In genomic region chr5:132452381-132452780, GRCm38 (mm10) we compare ENCODE assay signal across 22 mouse cellular contexts.
DNase-seq lines count a peak whose midpoint lies in the region; ATAC-seq and TF ChIP-seq lines count a peak whose summit lies in the region.
"Had no signal": no experiment of that assay in that cellular context is flagged by ENCODE, and none has a peak within 500 bp of the region (broad histone marks: within the 10 kb centered on the region; RNA-seq: fewer than 3 reads in every experiment).

No protein-coding gene starts in this region.

- H3K9ac ChIP-seq in forebrain, postnatal 0 days: no peak overlapping the region
- no peak overlapping the region for H3K9ac ChIP-seq in midbrain, postnatal 0 days (replicated peaks; ENCODE audit: low read length, poor library complexity, severe bottlenecking)
- H3K9ac ChIP-seq in midbrain, embryonic 11.5 days (ENCODE audit: low read length): no peak overlapping the region
- H3K9ac ChIP-seq: embryonic facial prominence, embryonic 12.5 days; heart, embryonic 13.5 days; hindbrain, embryonic 12.5 days had no signal

- no peak overlapping the region for H3K4me3 ChIP-seq in forebrain, postnatal 0 days (ENCODE audit: low read depth, low read length)
- no peak overlapping the region for H3K4me3 ChIP-seq in forebrain, embryonic 10.5 days
- no peak overlapping the region for H3K4me3 ChIP-seq in midbrain, postnatal 0 days (ENCODE audit: low read depth, low read length)
- no peak overlapping the region for H3K4me3 ChIP-seq in midbrain, embryonic 11.5 days (ENCODE audit: low read depth, low read length)
- H3K4me3 ChIP-seq: embryonic facial prominence, embryonic 12.5 days; heart, embryonic 13.5 days; hindbrain, embryonic 12.5 days had no signal

- H3K27ac ChIP-seq in forebrain, postnatal 0 days (ENCODE audit: low read depth, low read length): no peak overlapping the region
- no peak overlapping the region for H3K27ac ChIP-seq in forebrain, embryonic 10.5 days
- no peak overlapping the region for H3K27ac ChIP-seq in midbrain, postnatal 0 days (ENCODE audit: low read depth, low read length)
- H3K27ac ChIP-seq in midbrain, embryonic 11.5 days (ENCODE audit: low read depth, low read length): no peak overlapping the region
- H3K27ac ChIP-seq: embryonic facial prominence, embryonic 12.5 days; heart, embryonic 13.5 days; hindbrain, embryonic 12.5 days had no signal

- H3K4me2 ChIP-seq in forebrain, postnatal 0 days (ENCODE audit: low read depth): no peak overlapping the region
- no peak overlapping the region for H3K4me2 ChIP-seq in midbrain, postnatal 0 days (ENCODE audit: low read depth, low read length, poor library complexity, severe bottlenecking)
- no peak overlapping the region for H3K4me2 ChIP-seq in midbrain, embryonic 11.5 days
- H3K4me2 ChIP-seq: embryonic facial prominence, embryonic 12.5 days; heart, embryonic 13.5 days; hindbrain, embryonic 12.5 days had no signal

- H3K36me3 ChIP-seq in forebrain, postnatal 0 days (ENCODE audit: insufficient read depth): no peaks in the 10 kb centered on the region
- no peaks in the 10 kb centered on the region for H3K36me3 ChIP-seq in forebrain, embryonic 10.5 days (replicated peaks)
- no peaks in the 10 kb centered on the region for H3K36me3 ChIP-seq in midbrain, postnatal 0 days (ENCODE audit: insufficient read depth, low read length)
- no peaks in the 10 kb centered on the region for H3K36me3 ChIP-seq in midbrain, embryonic 11.5 days (ENCODE audit: control insufficient read depth, insufficient read depth, low read length)
- H3K36me3 ChIP-seq: embryonic facial prominence, embryonic 12.5 days; G1E; hindbrain, embryonic 12.5 days had no signal

- no peaks in the 10 kb centered on the region for H3K27me3 ChIP-seq in forebrain, postnatal 0 days (ENCODE audit: insufficient read depth, low read length)
- H3K27me3 ChIP-seq in forebrain, embryonic 10.5 days (ENCODE audit: poor library complexity, severe bottlenecking): no peaks in the 10 kb centered on the region
- no peaks in the 10 kb centered on the region for H3K27me3 ChIP-seq in midbrain, postnatal 0 days (ENCODE audit: insufficient read depth, low read length)
- no peaks in the 10 kb centered on the region for H3K27me3 ChIP-seq in midbrain, embryonic 11.5 days (ENCODE audit: control insufficient read depth, insufficient read depth, low read length)
- H3K27me3 ChIP-seq: embryonic facial prominence, embryonic 12.5 days; heart, embryonic 13.5 days; hindbrain, embryonic 12.5 days had no signal

- H3K4me1 ChIP-seq in forebrain, postnatal 0 days (ENCODE audit: insufficient read depth): 0 out of 2 replicates have a peak, but pooled peaks cover 9% of the 10 kb centered on the region
- H3K4me1 ChIP-seq in forebrain, embryonic 10.5 days: peaks cover 36% of the 10 kb centered on the region
- no peaks in the 10 kb centered on the region for H3K4me1 ChIP-seq in midbrain, postnatal 0 days (ENCODE audit: insufficient read depth, low read length)
- peaks cover 5% of the 10 kb centered on the region; the same call in 1 of the 2 replicates for H3K4me1 ChIP-seq in midbrain, embryonic 11.5 days (ENCODE audit: control insufficient read depth, insufficient read depth, low read length)

- ATAC-seq in forebrain, postnatal 0 days: no peak; the same call in 1 of the 2 replicates
- no peak for ATAC-seq in midbrain, postnatal 0 days (ENCODE audit: low FRiP score)
- no peak for ATAC-seq in midbrain, embryonic 11.5 days (ENCODE audit: low FRiP score)
- ATAC-seq in inflammation-experienced regulatory T-cells, adult 6 months: no peak
- ATAC-seq: CD4-positive, CD25-positive, alpha-beta regulatory T cell, adult 4 months; intestine, postnatal 0 days had no signal

- no peak for TF ChIP-seq CTCF in forebrain, postnatal 0 days (IDR thresholded peaks at IDR 0.05; ENCODE audit: low read depth)
- TF ChIP-seq CTCF in midbrain, postnatal 0 days (IDR thresholded peaks at IDR 0.05): no peak

- 27% methylated on average over 2 of the region's 2 CpGs for WGBS in forebrain, postnatal 0 days
- 90% methylated on average over 2 of the region's 2 CpGs for WGBS in forebrain, embryonic 10.5 days
- WGBS in midbrain, postnatal 0 days: 71% methylated on average over 2 of the region's 2 CpGs
- 85% methylated on average over 2 of the region's 2 CpGs for whole genome bisulfite sequencing in midbrain, embryonic 11.5 days

- peak; percentile 30 to 54 for DNase-seq in cerebellum, postnatal 10 days
- no peak for DNase-seq in cerebellum, adult 9-10 months
- peak; percentile 72 for DNase-seq in forebrain, postnatal 0 days
- DNase-seq in forebrain, embryonic 10.5 days (ENCODE audit: extremely low spot score, low spot score): no peak
- DNase-seq in midbrain, postnatal 0 days (ENCODE audit: low spot score): peak; percentile 39
- DNase-seq in midbrain, embryonic 11.5 days (ENCODE audit: low spot score, missing footprints): no peak
- DNase-seq in brain, adult 2 months (ENCODE audit: low read depth, low spot score): peak; percentile 24
- DNase-seq: adrenal gland, adult 8-10 months; adrenal gland, postnatal 36 days; B cell, adult 2 months; cerebellum, adult 11-12 months; cerebellum, adult 9-11 months; embryo, embryonic 11 days; gastrocnemius, postnatal 14 days; heart, postnatal 36 days had no signal

- H3K9me3 ChIP-seq in forebrain, postnatal 0 days (ENCODE audit: low read length): no peaks in the 10 kb centered on the region
- H3K9me3 ChIP-seq in forebrain, embryonic 10.5 days: no peaks in the 10 kb centered on the region
- H3K9me3 ChIP-seq in midbrain, postnatal 0 days (ENCODE audit: low read length): no peaks in the 10 kb centered on the region
- H3K9me3 ChIP-seq in midbrain, embryonic 11.5 days (ENCODE audit: control insufficient read depth, low read length): no peaks in the 10 kb centered on the region
- H3K9me3 ChIP-seq: embryonic facial prominence, embryonic 12.5 days; G1E; heart, embryonic 13.5 days; hindbrain, embryonic 12.5 days had no signal

Comparison
In these comparisons a context has a peak if more than half of its experiments do, and no peak if none do; other contexts are left out.
1. DNase-seq: peak in cerebellum, postnatal 10 days (2 of 2), forebrain, postnatal 0 days (single experiment), midbrain, postnatal 0 days (single experiment) and brain, adult 2 months (single experiment); none in cerebellum, adult 9-10 months (single experiment), forebrain, embryonic 10.5 days (single experiment) and midbrain, embryonic 11.5 days (single experiment).